Mouse (Mus musculus) MEL (cell line): ENCODE results near the gene Themis3.

Source experiments
- CHD2 ChIP-seq: IDR thresholded peaks from 2 replicates; pipeline ENCODE4 v1.6.1; 2011; ENCODE audit warnings: low read length, improper control_type of control experiment
- CTCF ChIP-seq, 3 experiments: IDR thresholded peaks in 2 of 3; conservative IDR thresholded peaks in 1 of 3; 2 replicates each; pipeline ENCODE4 v1.5.1; 2011 to 2012; ENCODE audit warnings: low read length in 3 of 3, low read depth in 2 of 3, mild to moderate bottlenecking in 2 of 3, improper control_type of control experiment in 1 of 3, inconsistent platforms in 1 of 3, mixed read lengths in 1 of 3, moderate library complexity in 1 of 3; ENCODE audit not compliant: control insufficient read depth in 1 of 3, insufficient read depth in 1 of 3, poor library complexity in 1 of 3, severe bottlenecking in 1 of 3
- EP300 ChIP-seq, 2 experiments: IDR thresholded peaks; 2 replicates each; pipeline ENCODE4 v1.6.1; 2011; ENCODE audit warnings: improper control_type of control experiment in 2 of 2, low read length in 2 of 2, low read depth in 1 of 2, mild to moderate bottlenecking in 1 of 2
- GABPA ChIP-seq: IDR thresholded peaks from 2 replicates; pipeline ENCODE4 v1.6.1; 2012; ENCODE audit warnings: low read depth, mild to moderate bottlenecking, inconsistent platforms, low read length, improper control_type of control experiment, moderate library complexity
- MAX ChIP-seq: IDR thresholded peaks from 2 replicates; pipeline ENCODE4 v1.6.1; 2011; ENCODE audit warnings: low read length, improper control_type of control experiment
- MEF2A ChIP-seq: IDR thresholded peaks from 2 replicates; pipeline ENCODE4 v1.6.1; 2014; ENCODE audit warnings: low read depth, mild to moderate bottlenecking, inconsistent platforms, low read length, improper control_type of control experiment; ENCODE audit not compliant: poor library complexity, insufficient replicate concordance, severe bottlenecking; ENCODE audit errors: extremely low read depth
- MXI1 ChIP-seq: IDR thresholded peaks from 2 replicates; pipeline ENCODE4 v1.6.1; 2011; ENCODE audit warnings: mild to moderate bottlenecking, low read depth, low read length, improper control_type of control experiment
- POLR2A ChIP-seq, 2 experiments: IDR thresholded peaks; 2 replicates each; pipeline ENCODE4 v1.6.1; 2011 to 2012; ENCODE audit warnings: low read length in 2 of 2, mild to moderate bottlenecking in 2 of 2, control low read depth in 1 of 2, improper control_type of control experiment in 1 of 2, low read depth in 1 of 2, moderate library complexity in 1 of 2; ENCODE audit not compliant: control insufficient read depth in 1 of 2, insufficient read depth in 1 of 2, poor library complexity in 1 of 2
- RAD21 ChIP-seq: IDR thresholded peaks from 2 replicates; pipeline ENCODE4 v1.6.1; 2011; ENCODE audit warnings: mild to moderate bottlenecking, low read depth, low read length, improper control_type of control experiment
- SMC3 ChIP-seq: IDR thresholded peaks from 2 replicates; pipeline ENCODE4 v1.6.1; 2011; ENCODE audit warnings: low read depth, low read length, improper control_type of control experiment
- ZMIZ1 ChIP-seq: IDR thresholded peaks from 2 replicates; pipeline ENCODE4 v1.6.1; 2012; ENCODE audit warnings: low read depth, mild to moderate bottlenecking, inconsistent platforms, low read length, improper control_type of control experiment, moderate library complexity
- ZNF384 ChIP-seq: IDR thresholded peaks from 2 replicates; pipeline ENCODE4 v1.6.1; 2012; ENCODE audit warnings: low read depth, mild to moderate bottlenecking, inconsistent platforms, low read length, improper control_type of control experiment

GRCm38 (mm10) chr17:66580990-66581389, 13.4 kb downstream of the Themis3 start:
- TF ChIP-seq CTCF (IDR thresholded peaks at IDR 0.05 in 2 of 3, conservative IDR thresholded peaks at IDR 0.05 in 1 of 3; ENCODE audit: control insufficient read depth in 1 of 3, insufficient read depth in 1 of 3, low read depth in 2 of 3, low read length in 3 of 3, poor library complexity in 1 of 3, severe bottlenecking in 1 of 3) (no peak), SMC3 (no peak), MXI1 (no peak), ZMIZ1 (no peak), CHD2 (no peak), RAD21 (no peak), GABPA (no peak), ZNF384 (no peak), MEF2A (no peak), EP300 (IDR thresholded peaks at IDR 0.05; ENCODE audit: low read depth in 1 of 2, low read length in 2 of 2) (no peak), MAX (no peak), POLR2A (IDR thresholded peaks at IDR 0.05; ENCODE audit: control insufficient read depth in 1 of 2, insufficient read depth in 1 of 2, low read depth in 1 of 2, low read length in 2 of 2, poor library complexity in 1 of 2) (no peak)
